Mouse (Mus musculus) skeletal muscle tissue, adult 2 months (tissue): ENCODE results near the gene Olfr263.
"Not testable (repeated sequence)": the region's sequence is repeated elsewhere in the genome, so short reads cannot be mapped to it uniquely, and the experiment has no call there.

Experiments used
- DNase-seq: peaks from one replicate; pipeline ENCODE4 v3.0.0-alpha.2; 2012; ENCODE audit warnings: low read depth, low spot score

Gene Olfr263

GRCm38 (mm10) chr13:21129339-21129738, at the start of gene Olfr263:
Gene Olfr263 (plus strand): TSS chr13:21129639.
- DNase-seq, result not testable (repeated sequence)

- DNase-seq, result no peak
Measured at GRCm38 (mm10) chr13:21082686-21083085, 46.8 kb upstream of the Olfr263 start.

- no peak for DNase-seq
Measured at GRCm38 (mm10) chr13:21109759-21110158, 19.7 kb upstream of the Olfr263 start.

GRCm38 (mm10) chr13:21110441-21110840, 19.0 kb upstream of the Olfr263 start:
- no peak for DNase-seq

- DNase-seq, result not testable (repeated sequence)
Measured at GRCm38 (mm10) chr13:21111183-21111582, 18.3 kb upstream of the Olfr263 start, which contains the start of gene Olfr1369-ps1. Gene Olfr1369-ps1 (plus strand): TSS chr13:21111483.

GRCm38 (mm10) chr13:21114121-21114520, 15.3 kb upstream of the Olfr263 start:
- no peak for DNase-seq

- DNase-seq, result no peak
Measured at GRCm38 (mm10) chr13:21142421-21142820, 13.0 kb downstream of the Olfr263 start.

- no peak for DNase-seq
Measured at GRCm38 (mm10) chr13:21145767-21146166, 16.3 kb downstream of the Olfr263 start, which contains the start of gene Olfr1368. Gene Olfr1368 (minus strand): TSS chr13:21145867.

GRCm38 (mm10) chr13:21155888-21156287, 26.4 kb downstream of the Olfr263 start:
- no peak for DNase-seq

- no peak for DNase-seq
Measured at GRCm38 (mm10) chr13:21158071-21158470, 28.6 kb downstream of the Olfr263 start.

GRCm38 (mm10) chr13:21158785-21159474, 29.5 kb downstream of the Olfr263 start:
- DNase-seq, result peak; percentile 60

- no peak for DNase-seq
Measured at GRCm38 (mm10) chr13:21159475-21159819, 30.0 kb downstream of the Olfr263 start.

GRCm38 (mm10) chr13:21160041-21160511, 30.6 kb downstream of the Olfr263 start:
- DNase-seq, result no peak

GRCm38 (mm10) chr13:21160657-21161590, 31.5 kb downstream of the Olfr263 start:
- peak; percentile 91 for DNase-seq

- DNase-seq, result no peak
Measured at GRCm38 (mm10) chr13:21161591-21161990, 32.2 kb downstream of the Olfr263 start.

- no peak for DNase-seq
Measured at GRCm38 (mm10) chr13:21162591-21162990, 33.2 kb downstream of the Olfr263 start.

- peak; percentile 73 for DNase-seq
Measured at GRCm38 (mm10) chr13:21166936-21167909, 37.8 kb downstream of the Olfr263 start.

GRCm38 (mm10) chr13:21167910-21168300, 38.5 kb downstream of the Olfr263 start:
- peak; percentile 46 for DNase-seq

GRCm38 (mm10) chr13:21168371-21169011, 39.1 kb downstream of the Olfr263 start:
- no peak for DNase-seq

- DNase-seq, result no peak
Measured at GRCm38 (mm10) chr13:21169121-21169656, 39.8 kb downstream of the Olfr263 start.
